In the genomic region with DNA sequence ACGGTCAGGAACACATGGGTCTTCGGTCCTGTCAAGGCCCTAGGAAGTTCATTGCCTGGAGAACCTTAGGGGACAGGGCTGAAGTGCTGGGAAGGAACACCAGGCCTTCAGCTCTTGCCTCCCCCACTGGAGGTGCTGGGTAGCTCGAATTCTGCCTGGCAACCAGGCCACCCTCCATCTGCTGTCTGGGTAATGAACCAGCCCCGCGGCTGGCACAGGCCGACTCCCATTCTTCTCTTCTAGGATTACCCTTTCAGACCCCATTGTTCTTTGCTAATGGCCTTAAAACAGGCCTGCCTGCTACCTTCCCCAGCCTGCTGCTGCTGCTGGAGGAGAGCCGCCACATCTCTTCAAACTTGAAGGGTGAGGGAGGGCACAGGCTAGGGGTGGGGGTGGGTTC, we compare ENCODE assay signal across 13 mouse cellular contexts.
A peak's percentile ranks its signal among the peaks of the same experiment; 100 is the strongest.
DNase-seq lines count a peak whose midpoint lies in the region; ATAC-seq lines count a peak whose summit lies in the region.
"Had no signal": no experiment of that assay in that cellular context is flagged by ENCODE, and none has a peak within 500 bp of the region (broad histone marks: within the 10 kb centered on the region; RNA-seq: fewer than 3 reads in every experiment).

No protein-coding gene starts in this region.

- DNase-seq in kidney, postnatal 4 days = no peak
- DNase-seq in forebrain, embryonic 11.5 days (ENCODE audit: low spot score) = peak; percentile 78
- no peak for DNase-seq in limb, embryonic 10.5 days (ENCODE audit: low spot score)
- no peak for DNase-seq in frontal cortex, postnatal 10 days (ENCODE audit: low spot score in 2 of 2)
- DNase-seq in right cerebral cortex, postnatal 14 days = no peak
- no peak for DNase-seq in thymus, adult 18-20 months
- DNase-seq: heart, postnatal 14 days; right cerebral cortex, adult 18-20 months had no signal

- no peaks in the 10 kb centered on the region for H3K9me3 ChIP-seq in kidney, embryonic 15.5 days (replicated peaks)
- no peaks in the 10 kb centered on the region; the same call in 1 of the 2 replicates for H3K9me3 ChIP-seq in forebrain, embryonic 11.5 days (ENCODE audit: control insufficient read depth, low read length)
- H3K9me3 ChIP-seq in limb, embryonic 10.5 days (replicated peaks) = no peaks in the 10 kb centered on the region
- H3K9me3 ChIP-seq in neural tube, embryonic 14.5 days (ENCODE audit: control insufficient read depth, low read length) = no peaks in the 10 kb centered on the region
- H3K9me3 ChIP-seq: embryonic facial prominence, embryonic 12.5 days; limb, embryonic 15.5 days had no signal

- ATAC-seq in kidney, embryonic 15.5 days (replicated peaks; ENCODE audit: low FRiP score) = 0 out of 2 replicates have a peak, but pooled peaks have one; percentile 9
- no peak; the same call in 1 of the 2 replicates for ATAC-seq in forebrain, embryonic 11.5 days (replicated peaks; ENCODE audit: low FRiP score)
- ATAC-seq in neural tube, embryonic 14.5 days (ENCODE audit: low read depth) = no peak; the same call in 1 of the 2 replicates

- WGBS in kidney, embryonic 15.5 days = 32% methylated on average over 7 of the region's 7 CpGs
- 20% methylated on average over 7 of the region's 7 CpGs for WGBS in forebrain, embryonic 11.5 days
- WGBS in limb, embryonic 10.5 days = 51% methylated on average over 7 of the region's 7 CpGs
- WGBS in neural tube, embryonic 14.5 days = 23% methylated on average over 7 of the region's 7 CpGs

- H3K4me3 ChIP-seq in kidney, embryonic 15.5 days (replicated peaks) = no peak overlapping the region
- H3K4me3 ChIP-seq in forebrain, embryonic 11.5 days (ENCODE audit: low read depth, low read length) = no peak overlapping the region
- no peak overlapping the region for H3K4me3 ChIP-seq in limb, embryonic 10.5 days
- no peak overlapping the region for H3K4me3 ChIP-seq in neural tube, embryonic 14.5 days (ENCODE audit: low read depth, low read length)
- H3K4me3 ChIP-seq: embryonic facial prominence, embryonic 12.5 days; layer of hippocampus, adult 2 months; limb, embryonic 15.5 days had no signal

- no peaks in the 10 kb centered on the region for H3K36me3 ChIP-seq in kidney, embryonic 15.5 days
- no peaks in the 10 kb centered on the region for H3K36me3 ChIP-seq in forebrain, embryonic 11.5 days (ENCODE audit: control insufficient read depth, insufficient read depth, low read length)
- H3K36me3 ChIP-seq in limb, embryonic 10.5 days = no peaks in the 10 kb centered on the region
- no peaks in the 10 kb centered on the region for H3K36me3 ChIP-seq in neural tube, embryonic 14.5 days (ENCODE audit: control insufficient read depth, insufficient read depth, low read length)
- H3K36me3 ChIP-seq: embryonic facial prominence, embryonic 12.5 days; limb, embryonic 15.5 days had no signal

- H3K27me3 ChIP-seq in kidney, embryonic 15.5 days = peaks cover 9% of the 10 kb centered on the region
- peaks cover 54% of the 10 kb centered on the region for H3K27me3 ChIP-seq in forebrain, embryonic 11.5 days (ENCODE audit: control insufficient read depth, insufficient read depth, low read length)
- H3K27me3 ChIP-seq in limb, embryonic 10.5 days (ENCODE audit: low read depth, poor library complexity, severe bottlenecking) = peaks cover 56% of the 10 kb centered on the region
- H3K27me3 ChIP-seq in neural tube, embryonic 14.5 days (ENCODE audit: control insufficient read depth, insufficient read depth, low read length) = no peaks in the 10 kb centered on the region

- peaks cover 55% of the 10 kb centered on the region for H3K4me1 ChIP-seq in kidney, embryonic 15.5 days
- peaks cover 54% of the 10 kb centered on the region for H3K4me1 ChIP-seq in forebrain, embryonic 11.5 days (replicated peaks; ENCODE audit: control insufficient read depth, insufficient read depth, low read length)
- H3K4me1 ChIP-seq in limb, embryonic 10.5 days = peaks cover 52% of the 10 kb centered on the region
- peaks cover 29% of the 10 kb centered on the region for H3K4me1 ChIP-seq in neural tube, embryonic 14.5 days (ENCODE audit: control insufficient read depth, insufficient read depth, low read length)

- H3K27ac ChIP-seq in kidney, embryonic 15.5 days = peak overlapping the region; percentile 19; the same call in 1 of the 2 replicates
- peak overlapping the region; percentile 87 for H3K27ac ChIP-seq in forebrain, embryonic 11.5 days (ENCODE audit: low read depth, low read length)
- peak overlapping the region; percentile 71 for H3K27ac ChIP-seq in limb, embryonic 10.5 days
- peak overlapping the region; percentile 55; the same call in 1 of the 2 replicates for H3K27ac ChIP-seq in neural tube, embryonic 14.5 days (ENCODE audit: low read depth, low read length)
- H3K27ac ChIP-seq: layer of hippocampus, adult 2 months; limb, embryonic 15.5 days had no signal

- H3K4me2 ChIP-seq in kidney, embryonic 15.5 days = no peak overlapping the region
- H3K4me2 ChIP-seq in forebrain, embryonic 11.5 days (ENCODE audit: low read depth, low read length, severe bottlenecking) = no peak overlapping the region
- H3K4me2 ChIP-seq in neural tube, embryonic 14.5 days (ENCODE audit: low read depth, low read length) = no peak overlapping the region
- H3K4me2 ChIP-seq: embryonic facial prominence, embryonic 12.5 days; limb, embryonic 15.5 days had no signal

- no peak overlapping the region for H3K9ac ChIP-seq in kidney, embryonic 15.5 days
- H3K9ac ChIP-seq in forebrain, embryonic 11.5 days (ENCODE audit: low read length) = peak overlapping the region; percentile 8; the same call in 1 of the 2 replicates
- H3K9ac ChIP-seq in neural tube, embryonic 14.5 days (replicated peaks; ENCODE audit: low read depth, low read length) = no peak overlapping the region
- H3K9ac ChIP-seq: embryonic facial prominence, embryonic 12.5 days; limb, embryonic 15.5 days had no signal

Comparison
In these comparisons a context has a peak if more than half of its experiments do, and no peak if none do; other contexts are left out.
1. H3K27ac ChIP-seq: peak in every context shown above with its lines; median percentile 87 in forebrain, embryonic 11.5 days; 71 in limb, embryonic 10.5 days; 55 in neural tube, embryonic 14.5 days; 19 in kidney, embryonic 15.5 days.